7 mouse cellular contexts compared by ENCODE assay signal in the genomic region with DNA sequence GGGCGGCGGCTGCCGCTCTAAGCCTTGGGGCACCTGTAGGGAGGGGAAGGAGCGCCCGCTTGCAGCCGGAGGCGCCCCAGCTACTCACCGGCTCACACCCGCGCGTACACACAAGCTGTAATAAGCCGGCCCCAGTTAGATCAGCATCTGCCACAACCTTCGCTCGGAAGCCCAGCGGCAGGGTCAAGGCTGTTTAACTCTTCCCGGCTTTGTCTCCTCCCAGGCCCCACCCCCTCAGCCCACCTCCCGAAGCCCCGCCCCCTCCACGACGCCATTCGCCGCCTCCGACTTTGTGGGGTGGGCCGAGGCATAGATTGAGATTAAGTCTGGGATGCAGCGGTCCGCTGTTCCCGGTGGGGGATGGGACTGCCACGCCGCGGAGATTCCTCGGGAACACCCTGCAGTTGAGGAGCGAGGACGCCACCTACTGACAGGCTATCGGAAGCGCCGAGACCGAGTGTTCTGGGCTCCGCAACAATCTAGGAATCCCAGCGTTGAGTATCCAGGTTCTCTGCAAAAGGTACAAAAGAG. TPM values are rescaled to one million over a fixed set of nuclear protein-coding genes. Genes with fewer than 3 reads are reported as not detected.
A peak's percentile ranks its signal among the peaks of the same experiment; 100 is the strongest.
DNase-seq lines count a peak whose midpoint lies in the region; ATAC-seq and TF ChIP-seq lines count a peak whose summit lies in the region.

No protein-coding gene starts in this region.

- no peaks in the 10 kb centered on the region for H3K9me3 ChIP-seq in embryonic facial prominence, embryonic 11.5 days (replicated peaks; ENCODE audit: control insufficient read depth, low read length)
- H3K9me3 ChIP-seq in limb, embryonic 12.5 days, result no peaks in the 10 kb centered on the region
- H3K9me3 ChIP-seq in midbrain, embryonic 15.5 days, result no peaks in the 10 kb centered on the region

- no peaks in the 10 kb centered on the region for H3K4me1 ChIP-seq in embryonic facial prominence, embryonic 11.5 days (ENCODE audit: control insufficient read depth, insufficient read depth, low read length)
- H3K4me1 ChIP-seq in kidney, adult 2 months (ENCODE audit: control insufficient read depth, insufficient read depth, low read length), result peaks cover 6% of the 10 kb centered on the region; the same call in 1 of the 2 replicates
- peaks cover 14% of the 10 kb centered on the region for H3K4me1 ChIP-seq in limb, embryonic 12.5 days (replicated peaks)
- H3K4me1 ChIP-seq in midbrain, embryonic 15.5 days, result peaks cover 30% of the 10 kb centered on the region
- no peaks in the 10 kb centered on the region for H3K4me1 ChIP-seq in spleen, adult 2 months (ENCODE audit: control insufficient read depth, insufficient read depth, insufficient read length)

- peak; percentile 95 for TF ChIP-seq CTCF in kidney, adult 2 months (conservative IDR thresholded peaks at IDR 0.05; ENCODE audit: insufficient read depth, insufficient read length, low read depth, low read length)
- TF ChIP-seq CTCF in spleen, adult 2 months (IDR thresholded peaks at IDR 0.05; ENCODE audit: extremely low read depth, insufficient read depth, insufficient read length, insufficient replicate concordance), result peak; percentile 39; the same call in 1 of the 2 replicates

- TF ChIP-seq POLR2A in kidney, adult 2 months (IDR thresholded peaks at IDR 0.05; ENCODE audit: low read depth, low read length), result peak; percentile 93
- TF ChIP-seq POLR2A in spleen, adult 2 months (IDR thresholded peaks at IDR 0.05; ENCODE audit: low read depth, low read length), result peak; percentile 52; the same call in 1 of the 2 replicates

- peak overlapping the region; percentile 66 for H3K4me3 ChIP-seq in embryonic facial prominence, embryonic 11.5 days (ENCODE audit: low read depth, low read length)
- H3K4me3 ChIP-seq in kidney, adult 2 months (ENCODE audit: insufficient read depth, low read depth, low read length), result peak overlapping the region; percentile 78
- peak overlapping the region; percentile 56 for H3K4me3 ChIP-seq in limb, embryonic 12.5 days (replicated peaks)
- peak overlapping the region; percentile 77 for H3K4me3 ChIP-seq in midbrain, embryonic 15.5 days
- H3K4me3 ChIP-seq in spleen, adult 2 months (ENCODE audit: extremely low read depth, insufficient read depth, insufficient read length), result peak overlapping the region; percentile 89

- H3K9ac ChIP-seq in embryonic facial prominence, embryonic 11.5 days (replicated peaks; ENCODE audit: low read length), result peak overlapping the region; percentile 75
- H3K9ac ChIP-seq in limb, embryonic 12.5 days (replicated peaks), result peak overlapping the region; percentile 66
- peak overlapping the region; percentile 90 for H3K9ac ChIP-seq in midbrain, embryonic 15.5 days

- H3K36me3 ChIP-seq in embryonic facial prominence, embryonic 11.5 days (replicated peaks; ENCODE audit: control insufficient read depth, insufficient read depth, low read depth, low read length), result no peaks in the 10 kb centered on the region
- H3K36me3 ChIP-seq in kidney, adult 2 months (ENCODE audit: control insufficient read depth, insufficient read depth, low read length), result peaks cover 3% of the 10 kb centered on the region; the same call in 1 of the 2 replicates
- H3K36me3 ChIP-seq in limb, embryonic 12.5 days, result peaks cover 9% of the 10 kb centered on the region
- H3K36me3 ChIP-seq in midbrain, embryonic 15.5 days (replicated peaks), result no peaks in the 10 kb centered on the region
- no peaks in the 10 kb centered on the region; the same call in 1 of the 2 replicates for H3K36me3 ChIP-seq in spleen, adult 2 months (ENCODE audit: control insufficient read depth, insufficient read depth, low read length)

- peak overlapping the region; percentile 92 for H3K27ac ChIP-seq in embryonic facial prominence, embryonic 11.5 days (replicated peaks; ENCODE audit: low read depth, low read length)
- peak overlapping the region; percentile 94 for H3K27ac ChIP-seq in kidney, adult 2 months (ENCODE audit: insufficient read depth, low read depth, low read length)
- peak overlapping the region; percentile 95 for H3K27ac ChIP-seq in limb, embryonic 12.5 days
- peak overlapping the region; percentile 97 for H3K27ac ChIP-seq in midbrain, embryonic 15.5 days
- peak overlapping the region; percentile 82 for H3K27ac ChIP-seq in spleen, adult 2 months (ENCODE audit: insufficient read depth, low read length)

- ATAC-seq in embryonic facial prominence, embryonic 11.5 days (replicated peaks; ENCODE audit: insufficient number of reproducible peaks, low FRiP score, low TSS enrichment, low read depth), result peak; percentile 90
- ATAC-seq in limb, embryonic 12.5 days (ENCODE audit: insufficient number of reproducible peaks, insufficient read depth, low FRiP score, low TSS enrichment, low read depth), result peak; percentile 90
- peak; percentile 96 for ATAC-seq in midbrain, embryonic 15.5 days (replicated peaks)

- H3K27me3 ChIP-seq in embryonic facial prominence, embryonic 11.5 days (ENCODE audit: control insufficient read depth, insufficient read depth, low read length), result no peaks in the 10 kb centered on the region
- no peaks in the 10 kb centered on the region for H3K27me3 ChIP-seq in kidney, adult 2 months (replicated peaks; ENCODE audit: control insufficient read depth, insufficient read depth, low read length)
- H3K27me3 ChIP-seq in limb, embryonic 12.5 days, result no peaks in the 10 kb centered on the region
- no peaks in the 10 kb centered on the region for H3K27me3 ChIP-seq in midbrain, embryonic 15.5 days (replicated peaks)
- no peaks in the 10 kb centered on the region for H3K27me3 ChIP-seq in spleen, adult 2 months (ENCODE audit: control insufficient read depth, insufficient read depth, low read length)

- DNase-seq in adrenal gland, postnatal 14 days, result peak; percentile 99
- peak; percentile 97 for DNase-seq in embryonic facial prominence, embryonic 11.5 days (ENCODE audit: low spot score)
- DNase-seq in heart, adult 18-20 months, result peak; percentile 98 to 99
- DNase-seq in kidney, adult 2 months, result peak; percentile 99
- DNase-seq in spleen, adult 2 months (ENCODE audit: low read depth in 1 of 2, low spot score in 2 of 2), result peak; percentile 56 to 86

- peak overlapping the region; percentile 52 for H3K4me2 ChIP-seq in embryonic facial prominence, embryonic 11.5 days (ENCODE audit: low read depth, low read length)
- H3K4me2 ChIP-seq in limb, embryonic 12.5 days, result peak overlapping the region; percentile 60
- peak overlapping the region; percentile 60 for H3K4me2 ChIP-seq in midbrain, embryonic 15.5 days

- under 1% methylated on average over 39 of the region's 39 CpGs for WGBS in embryonic facial prominence, embryonic 11.5 days
- under 1% methylated on average over 39 of the region's 39 CpGs for WGBS in kidney, adult 2 months
- under 1% methylated on average over 39 of the region's 39 CpGs for WGBS in limb, embryonic 12.5 days
- WGBS in midbrain, embryonic 15.5 days, result under 1% methylated on average over 39 of the region's 39 CpGs
- WGBS in spleen, adult 2 months, result under 1% methylated on average over 39 of the region's 39 CpGs

RNA-seq across cellular contexts. Expression of gene Idh1, which starts 7.3 kb away (rescaled TPM):
- total RNA-seq in adrenal gland, postnatal 14 days (2021), result 345 and 387 TPM in 2 replicates
- 260 and 262 TPM in 2 replicates for polyA plus RNA-seq in embryonic facial prominence, embryonic 11.5 days (2014; fragmentation: Nextera tagmentation; extraction: Ambion mirVana)
- total RNA-seq in heart, adult 18-20 months (2021), result 10 to 100 TPM; 68.5 to 84.3 TPM
- 247 and 334 TPM in 2 replicates for polyA plus RNA-seq in kidney, adult 2 months (2012; rRNA removed)
- polyA plus RNA-seq in limb, embryonic 12.5 days (2016; fragmentation: Nextera tagmentation; extraction: Ambion mirVana), result 139 and 140 TPM in 2 replicates
- 529 and 531 TPM in 2 replicates for polyA plus RNA-seq in midbrain, embryonic 15.5 days (2015; fragmentation: Nextera tagmentation; extraction: Ambion mirVana)
- 6.8 and 8.6 TPM in 2 replicates for polyA plus RNA-seq in spleen, adult 2 months (2012; rRNA removed)

RNA-seq across cellular contexts. Expression of gene Pikfyve, which starts 7.5 kb away (rescaled TPM):
- 27.9 TPM in 2 replicates for total RNA-seq in adrenal gland, postnatal 14 days (2021)
- 14.8 and 17.3 TPM in 2 replicates for polyA plus RNA-seq in embryonic facial prominence, embryonic 11.5 days (2014; fragmentation: Nextera tagmentation; extraction: Ambion mirVana)
- 10 to 100 TPM in 1 of 2 experiments, 1 to 10 TPM in 1; 7.8 to 11.5 TPM for total RNA-seq in heart, adult 18-20 months (2021)
- polyA plus RNA-seq in kidney, adult 2 months (2012; rRNA removed), result 8.0 and 9.3 TPM in 2 replicates
- polyA plus RNA-seq in limb, embryonic 12.5 days (2016; fragmentation: Nextera tagmentation; extraction: Ambion mirVana), result 15.1 and 15.4 TPM in 2 replicates
- 10.6 and 12.8 TPM in 2 replicates for polyA plus RNA-seq in midbrain, embryonic 15.5 days (2015; fragmentation: Nextera tagmentation; extraction: Ambion mirVana)
- polyA plus RNA-seq in spleen, adult 2 months (2012; rRNA removed), result 4.7 and 6.2 TPM in 2 replicates

RNA-seq across cellular contexts. Expression of gene D630023F18Rik, which starts 56.0 kb away (rescaled TPM):
- not detected in 2 replicates for total RNA-seq in adrenal gland, postnatal 14 days (2021)
- 0.32 and 0.45 TPM in 2 replicates for polyA plus RNA-seq in embryonic facial prominence, embryonic 11.5 days (2014; fragmentation: Nextera tagmentation; extraction: Ambion mirVana)
- total RNA-seq in heart, adult 18-20 months (2021), result not detected
- 64.3 and 85.6 TPM in 2 replicates for polyA plus RNA-seq in kidney, adult 2 months (2012; rRNA removed)
- polyA plus RNA-seq in limb, embryonic 12.5 days (2016; fragmentation: Nextera tagmentation; extraction: Ambion mirVana), result 0.14 and 0.24 TPM in 2 replicates
- polyA plus RNA-seq in midbrain, embryonic 15.5 days (2015; fragmentation: Nextera tagmentation; extraction: Ambion mirVana), result 0.80 and 1.1 TPM in 2 replicates
- polyA plus RNA-seq in spleen, adult 2 months (2012; rRNA removed), result not detected in 2 replicates

RNA-seq across cellular contexts. Expression of gene Gm28845, which starts 59.6 kb away (rescaled TPM):
- total RNA-seq in adrenal gland, postnatal 14 days (2021), result not detected in 2 replicates
- not detected in 2 replicates for polyA plus RNA-seq in embryonic facial prominence, embryonic 11.5 days (2014; fragmentation: Nextera tagmentation; extraction: Ambion mirVana)
- not detected for total RNA-seq in heart, adult 18-20 months (2021)
- polyA plus RNA-seq in kidney, adult 2 months (2012; rRNA removed), result 7.6 and 9.0 TPM in 2 replicates
- 0.46 TPM in 1 of 2 replicates, not detected in the other for polyA plus RNA-seq in limb, embryonic 12.5 days (2016; fragmentation: Nextera tagmentation; extraction: Ambion mirVana)
- not detected in 2 replicates for polyA plus RNA-seq in midbrain, embryonic 15.5 days (2015; fragmentation: Nextera tagmentation; extraction: Ambion mirVana)
- polyA plus RNA-seq in spleen, adult 2 months (2012; rRNA removed), result not detected in 2 replicates

Comparison
In these comparisons a context has a peak if more than half of its experiments do, and no peak if none do; other contexts are left out.
1. Peak in every context shown above with its lines: DNase-seq, ATAC-seq, H3K4me3 ChIP-seq and H3K27ac ChIP-seq.
2. RNA of gene Idh1, which starts 7.3 kb away (polyA plus RNA-seq): 529 to 531 TPM in midbrain, embryonic 15.5 days, 247 to 334 TPM in kidney, adult 2 months, 260 to 262 TPM in embryonic facial prominence, embryonic 11.5 days and 139 to 140 TPM in limb, embryonic 12.5 days; 6.8 to 8.6 TPM in spleen, adult 2 months; every median in the first group is over 10 times any median in the second.
3. RNA of gene D630023F18Rik, which starts 56.0 kb away (polyA plus RNA-seq): 64.3 to 85.6 TPM in kidney, adult 2 months; 0.80 to 1.1 TPM in midbrain, embryonic 15.5 days, 0.32 to 0.45 TPM in embryonic facial prominence, embryonic 11.5 days, 0.14 to 0.24 TPM in limb, embryonic 12.5 days and not detected in spleen, adult 2 months; every median in the first group is over 10 times any median in the second.